Mouse (Mus musculus): ENCODE data around the gene Erbb3. TPM values are rescaled to one million over a fixed set of nuclear protein-coding genes. Genes with fewer than 3 reads are reported as not detected.

Gene Erbb3
- polyA plus RNA-seq, 1 experiment, result 0.08 TPM

DNA sequence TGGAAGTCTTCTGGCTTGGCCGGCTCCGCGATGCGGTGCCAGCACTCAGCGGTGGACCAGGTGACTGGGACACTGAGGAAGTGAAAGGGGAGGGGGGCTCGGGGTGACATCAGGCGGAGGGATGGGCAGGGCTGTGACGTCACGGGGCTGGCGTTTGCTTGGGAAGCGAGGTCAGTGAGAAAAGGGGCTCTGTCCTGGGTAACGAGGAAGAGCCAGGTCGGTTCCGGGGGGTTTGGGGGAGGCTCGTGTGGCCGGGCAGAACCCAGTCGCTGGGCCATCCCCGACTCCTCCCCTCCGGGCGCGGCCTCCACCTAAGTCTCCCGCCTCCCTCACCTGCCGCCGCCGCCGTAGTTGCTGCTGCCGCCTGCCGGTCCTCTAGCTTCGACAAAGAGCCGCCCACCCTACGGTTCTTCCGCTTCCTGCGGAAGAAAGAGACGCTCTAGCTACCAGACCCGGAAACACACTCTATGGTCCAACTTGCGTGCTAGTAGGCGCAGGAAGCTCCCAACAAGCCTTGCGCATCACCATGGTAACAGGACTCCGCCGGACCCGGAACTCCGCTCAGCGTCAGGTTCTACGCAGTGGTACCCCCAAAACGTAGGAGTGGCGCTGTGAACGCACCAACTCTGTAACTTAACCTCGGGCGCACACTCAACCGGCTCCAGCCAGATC lies 42.0 kb downstream of the Erbb3 start, which contains the start of gene Zc3h10:
Gene Zc3h10 (minus strand): TSS at position 414 of the 672 bp plus-strand sequence.
- TF ChIP-seq GATA1 (IDR thresholded peaks at IDR 0.05; ENCODE audit: borderline replicate concordance, low read length) (no peak), FLI1 (IDR thresholded peaks at IDR 0.05; ENCODE audit: low read length) (peak; percentile 90)
- peak within 1 kb of the TSS; percentile 97 for H3K4me3 ChIP-seq (replicated peaks)
- H3K27me3 ChIP-seq (replicated peaks), result no peaks in the 10 kb centered on the region
- H3K4me1 ChIP-seq, result peaks cover 50% of the 10 kb centered on the region
- peaks cover 36% of the 10 kb centered on the region for H3K36me3 ChIP-seq (replicated peaks; ENCODE audit: low read length)
- no peaks in the 10 kb centered on the region for H3K9me3 ChIP-seq

DNA sequence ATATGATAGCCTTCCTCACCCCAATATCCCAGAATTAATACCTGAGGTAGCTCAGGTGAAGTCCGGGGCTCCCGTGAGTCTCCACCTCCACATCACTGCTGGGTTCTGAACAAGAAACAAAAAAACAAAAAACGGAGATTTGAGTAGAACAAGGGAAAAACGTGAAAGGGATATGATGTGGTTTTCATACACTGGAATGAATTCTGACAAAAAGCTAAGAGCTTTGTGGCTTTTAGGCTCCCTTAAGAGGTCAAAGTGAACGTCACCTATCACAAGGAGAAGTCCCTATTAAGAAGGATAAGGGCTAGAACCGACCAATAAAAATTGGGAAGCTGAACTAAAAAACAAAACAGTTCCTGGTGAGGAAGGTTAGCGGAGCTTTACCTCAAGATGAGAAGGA lies 42.7 kb downstream of the Erbb3 start:
- no peaks in the 10 kb centered on the region for H3K9me3 ChIP-seq
- TF ChIP-seq FLI1 (IDR thresholded peaks at IDR 0.05; ENCODE audit: low read length), result no peak
- TF ChIP-seq GATA1 (IDR thresholded peaks at IDR 0.05; ENCODE audit: borderline replicate concordance, low read length), result no peak
- H3K4me1 ChIP-seq, result peaks cover 50% of the 10 kb centered on the region

DNA sequence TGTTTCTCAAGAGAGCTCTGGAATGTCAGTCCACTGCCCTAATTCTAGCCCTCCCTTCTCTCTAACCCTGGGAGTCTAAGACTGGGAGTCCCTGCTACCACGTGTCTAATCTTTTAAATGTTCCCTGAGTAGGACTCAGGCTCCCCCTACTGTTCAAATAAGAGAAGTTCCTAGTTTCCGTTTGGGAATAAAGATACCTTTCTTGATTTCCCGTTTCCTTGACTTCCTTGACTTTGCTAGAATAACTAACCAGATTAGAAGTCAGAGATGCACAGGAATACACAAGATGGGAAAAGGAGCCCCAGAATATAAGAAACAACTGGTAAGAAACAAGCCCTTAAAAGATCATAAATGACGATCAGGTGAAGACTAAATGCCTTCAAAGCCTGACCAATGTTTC lies 43.1 kb downstream of the Erbb3 start:
- H3K4me1 ChIP-seq, result peaks cover 50% of the 10 kb centered on the region
- TF ChIP-seq FLI1 (IDR thresholded peaks at IDR 0.05; ENCODE audit: low read length) (no peak), GATA1 (IDR thresholded peaks at IDR 0.05; ENCODE audit: borderline replicate concordance, low read length) (no peak)
- H3K27me3 ChIP-seq (replicated peaks), result no peaks in the 10 kb centered on the region
- no peaks in the 10 kb centered on the region for H3K9me3 ChIP-seq
- H3K36me3 ChIP-seq (replicated peaks; ENCODE audit: low read length), result peaks cover 46% of the 10 kb centered on the region
- H3K4me3 ChIP-seq (replicated peaks), result peak overlapping the region; percentile 97

More for the DNA sequence above, 42.7 kb downstream of the Erbb3 start:
- Histone ChIP-seq H3K4me3 (replicated peaks) (peak overlapping the region; percentile 97), H3K27me3 (replicated peaks) (no peaks in the 10 kb centered on the region), H3K36me3 (replicated peaks; ENCODE audit: low read length) (peaks cover 43% of the 10 kb centered on the region)

DNA sequence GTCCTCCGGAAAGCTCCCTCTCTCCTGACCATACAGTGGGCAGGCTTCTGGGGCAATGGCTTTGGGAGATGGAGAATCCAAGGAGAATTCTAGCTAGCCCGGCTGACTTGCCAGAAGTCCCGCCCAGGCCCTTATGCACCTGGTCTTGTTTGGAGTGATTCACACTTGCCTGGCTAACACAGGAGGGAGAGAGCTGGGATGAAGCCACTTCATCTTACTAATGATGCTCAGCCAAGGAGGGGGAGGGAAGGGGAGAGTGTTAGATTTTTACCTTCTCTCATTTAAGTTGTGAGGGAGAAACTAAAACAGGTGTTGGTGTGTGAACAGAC lies 43.9 kb downstream of the Erbb3 start:
- peaks cover 52% of the 10 kb centered on the region for H3K36me3 ChIP-seq (replicated peaks; ENCODE audit: low read length)
- H3K9me3 ChIP-seq, result no peaks in the 10 kb centered on the region
- H3K4me3 ChIP-seq (replicated peaks), result no peak overlapping the region
- no peaks in the 10 kb centered on the region for H3K27me3 ChIP-seq (replicated peaks)
- peaks cover 49% of the 10 kb centered on the region for H3K4me1 ChIP-seq
- TF ChIP-seq GATA1 (IDR thresholded peaks at IDR 0.05; ENCODE audit: borderline replicate concordance, low read length) (no peak), FLI1 (IDR thresholded peaks at IDR 0.05; ENCODE audit: low read length) (no peak)

DNA sequence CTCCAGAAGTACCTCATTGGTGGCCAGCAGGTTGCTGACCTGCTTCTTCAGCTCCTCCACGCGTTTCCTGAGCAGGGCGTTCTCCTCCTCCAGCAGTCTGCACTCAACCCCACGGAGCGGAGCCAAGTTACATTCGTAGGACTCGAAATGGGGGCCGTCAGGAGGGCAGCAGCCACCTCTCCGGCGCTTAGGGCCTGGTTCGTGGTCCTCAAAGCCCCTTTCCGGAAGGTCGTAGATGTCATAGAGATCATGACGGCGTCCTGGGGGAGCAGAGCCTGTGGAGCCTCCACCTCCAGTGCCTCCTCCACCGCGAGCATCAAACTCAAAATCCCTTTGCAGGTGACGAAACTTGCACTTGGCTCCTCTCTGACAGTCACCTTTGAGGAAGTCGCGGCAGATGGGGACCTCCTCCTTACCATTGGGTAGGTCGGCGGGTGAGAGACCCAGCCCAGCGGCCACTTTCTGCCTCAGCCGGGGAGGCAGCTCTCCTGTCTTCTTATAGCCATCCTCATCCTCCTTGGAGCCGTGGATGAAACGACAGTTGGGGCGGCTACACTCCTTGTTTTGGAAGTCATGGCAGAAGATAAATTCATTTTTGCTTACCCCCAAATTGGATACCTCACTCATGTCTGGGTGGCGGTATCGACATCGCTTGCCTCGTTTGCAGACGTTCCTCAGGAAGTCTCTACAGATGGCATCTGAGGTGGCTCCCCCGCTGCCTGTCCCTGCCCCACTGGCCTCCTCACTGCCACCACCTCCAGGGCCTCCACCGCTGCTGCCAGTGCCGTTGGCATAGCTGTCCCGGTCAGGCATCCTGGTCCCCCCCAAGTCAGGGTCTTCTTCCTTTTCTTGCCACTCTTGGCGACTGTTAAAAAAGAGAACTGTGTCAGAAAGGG lies 44.5 kb downstream of the Erbb3 start:
- Histone ChIP-seq H3K27me3 (replicated peaks) (no peaks in the 10 kb centered on the region), H3K36me3 (replicated peaks; ENCODE audit: low read length) (peaks cover 52% of the 10 kb centered on the region), H3K9me3 (no peaks in the 10 kb centered on the region), H3K4me3 (replicated peaks) (peak overlapping the region; percentile 23), H3K4me1 (peaks cover 43% of the 10 kb centered on the region)
- TF ChIP-seq GATA1 (IDR thresholded peaks at IDR 0.05; ENCODE audit: borderline replicate concordance, low read length) (no peak), FLI1 (IDR thresholded peaks at IDR 0.05; ENCODE audit: low read length) (no peak)

DNA sequence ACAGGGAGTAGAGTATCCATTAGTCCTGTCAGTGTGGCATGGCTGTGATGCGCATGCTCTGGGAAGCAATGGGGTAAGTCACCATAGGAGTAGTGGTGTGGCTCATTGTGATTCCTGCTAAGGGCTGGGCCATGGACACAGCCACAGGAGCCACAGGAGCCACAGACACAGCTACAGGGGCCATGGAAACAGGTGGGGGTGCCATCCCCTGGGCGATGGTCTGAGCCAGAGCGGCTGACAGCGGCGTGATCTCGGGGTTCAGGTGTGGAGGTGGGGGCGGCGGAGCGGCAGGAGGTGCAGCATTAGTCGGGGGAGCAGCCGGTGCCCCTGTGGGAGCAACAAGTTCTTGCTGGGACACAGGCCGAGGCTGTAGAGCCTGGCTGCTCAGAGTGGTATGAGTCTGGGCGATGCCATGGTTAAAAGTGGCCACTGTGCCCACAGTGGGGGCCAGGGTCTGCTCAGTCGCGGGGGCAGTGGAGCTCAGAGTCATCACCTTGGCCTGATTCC lies 45.2 kb downstream of the Erbb3 start:
- no peaks in the 10 kb centered on the region for H3K27me3 ChIP-seq (replicated peaks)
- TF ChIP-seq FLI1 (IDR thresholded peaks at IDR 0.05; ENCODE audit: low read length), result no peak
- no peak for TF ChIP-seq GATA1 (IDR thresholded peaks at IDR 0.05; ENCODE audit: borderline replicate concordance, low read length)
- peaks cover 38% of the 10 kb centered on the region for H3K4me1 ChIP-seq
- H3K9me3 ChIP-seq, result no peaks in the 10 kb centered on the region
- H3K36me3 ChIP-seq (replicated peaks; ENCODE audit: low read length), result peaks cover 52% of the 10 kb centered on the region
- H3K4me3 ChIP-seq (replicated peaks), result no peak overlapping the region

DNA sequence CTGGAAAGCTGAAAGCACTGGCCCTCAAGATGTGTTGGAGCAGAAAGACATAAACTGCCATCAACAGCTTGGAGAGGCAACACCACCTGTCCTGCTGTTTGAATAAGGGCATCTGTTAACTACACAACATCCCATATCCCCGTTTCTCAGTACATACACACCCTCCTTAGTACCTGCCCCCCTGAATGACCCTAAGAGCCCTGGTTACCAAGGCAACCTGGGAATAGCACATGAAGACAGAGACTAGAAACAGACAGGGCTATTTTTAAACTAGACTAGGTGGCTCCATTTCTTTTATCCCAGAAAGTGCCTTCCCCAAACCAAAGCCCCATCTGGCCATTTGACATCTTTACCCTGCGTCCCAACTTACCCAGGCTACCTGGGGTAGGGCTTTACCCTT lies 46.4 kb downstream of the Erbb3 start:
- H3K27me3 ChIP-seq (replicated peaks), result no peaks in the 10 kb centered on the region
- no peak for TF ChIP-seq FLI1 (IDR thresholded peaks at IDR 0.05; ENCODE audit: low read length)
- no peak for TF ChIP-seq GATA1 (IDR thresholded peaks at IDR 0.05; ENCODE audit: borderline replicate concordance, low read length)
- H3K4me1 ChIP-seq, result peaks cover 41% of the 10 kb centered on the region
- no peaks in the 10 kb centered on the region for H3K9me3 ChIP-seq
- H3K36me3 ChIP-seq (replicated peaks; ENCODE audit: low read length), result peaks cover 52% of the 10 kb centered on the region
- H3K4me3 ChIP-seq (replicated peaks), result no peak overlapping the region

DNA sequence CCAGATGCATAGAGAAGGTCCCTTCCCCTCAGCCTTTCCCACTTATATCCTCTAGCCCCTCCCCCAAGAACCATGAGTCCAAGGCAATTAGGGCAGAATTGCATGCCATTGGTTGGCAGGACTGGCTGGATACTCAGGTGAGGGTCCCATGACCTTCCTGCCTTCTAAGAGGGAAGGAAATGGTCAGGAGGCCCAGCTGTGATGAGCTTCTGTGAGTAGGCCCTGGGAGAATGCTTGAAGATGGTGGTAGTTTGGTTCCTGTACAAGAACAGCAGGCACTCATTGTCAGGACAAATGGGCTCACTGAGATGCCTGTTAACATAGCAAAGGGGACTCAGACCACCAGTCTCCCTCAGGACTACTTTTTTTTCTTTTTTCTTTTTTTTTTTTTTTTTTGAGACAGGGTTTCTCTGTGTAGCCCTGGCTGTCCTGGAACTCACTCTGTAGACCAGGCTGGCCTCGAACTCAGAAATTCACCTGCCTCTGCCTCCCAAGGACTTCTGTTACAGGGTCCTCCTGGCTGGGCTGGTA lies 51.0 kb downstream of the Erbb3 start:
- Histone ChIP-seq H3K4me3 (replicated peaks) (no peak overlapping the region), H3K4me1 (peaks cover 40% of the 10 kb centered on the region), H3K9me3 (no peaks in the 10 kb centered on the region), H3K36me3 (replicated peaks; ENCODE audit: low read length) (peaks cover 25% of the 10 kb centered on the region), H3K27me3 (replicated peaks) (no peaks in the 10 kb centered on the region)
- TF ChIP-seq GATA1 (IDR thresholded peaks at IDR 0.05; ENCODE audit: borderline replicate concordance, low read length) (no peak), FLI1 (IDR thresholded peaks at IDR 0.05; ENCODE audit: low read length) (no peak)

DNA sequence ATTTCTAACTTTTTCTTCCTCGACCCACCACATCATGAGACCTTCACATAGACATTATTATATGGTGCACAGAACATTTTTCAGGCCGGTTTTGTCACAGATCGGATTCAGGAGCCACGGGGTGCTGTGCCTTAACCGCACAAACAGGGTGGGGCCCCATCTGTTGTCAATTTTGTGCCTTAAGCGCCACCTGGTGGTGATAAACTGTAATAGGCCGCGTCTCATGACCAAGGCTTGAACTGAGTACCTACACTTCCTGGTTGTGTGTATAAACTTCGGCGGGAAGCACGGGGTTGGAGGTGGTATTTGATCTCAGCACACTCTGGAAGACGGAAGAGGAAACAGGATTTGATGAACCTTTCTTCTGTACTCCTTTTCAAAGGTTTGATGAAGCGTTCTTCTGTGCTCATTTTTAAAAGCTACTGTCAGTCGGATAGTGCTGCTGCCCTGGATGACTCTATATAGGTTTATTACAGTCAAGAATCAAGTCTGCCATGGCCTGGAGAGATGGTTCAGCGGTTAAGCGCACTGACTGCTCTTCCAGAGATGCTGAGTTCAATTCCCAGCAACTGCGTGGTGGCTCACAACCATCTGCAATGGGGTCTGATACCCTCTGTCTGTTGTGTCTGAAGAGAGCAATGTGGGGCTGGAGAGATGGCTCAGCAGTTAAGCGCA lies 53.0 kb downstream of the Erbb3 start:
- Histone ChIP-seq H3K4me3 (replicated peaks) (peak overlapping the region; percentile 88), H3K27me3 (replicated peaks) (no peaks in the 10 kb centered on the region), H3K36me3 (replicated peaks; ENCODE audit: low read length) (peaks cover 6% of the 10 kb centered on the region), H3K4me1 (peaks cover 40% of the 10 kb centered on the region), H3K9me3 (no peaks in the 10 kb centered on the region)
- TF ChIP-seq FLI1 (IDR thresholded peaks at IDR 0.05; ENCODE audit: low read length) (no peak), GATA1 (IDR thresholded peaks at IDR 0.05; ENCODE audit: borderline replicate concordance, low read length) (no peak)

All from megakaryocyte, embryonic 14.5 days (primary cell).